Mouse (Mus musculus) gastrocnemius, postnatal 25 days (tissue): Measurements from ENCODE around the gene Pi4k2a. TPM values are rescaled to one million over a fixed set of nuclear protein-coding genes. Genes with fewer than 3 reads are reported as not detected.
"Not testable (repeated sequence)": the region's sequence is repeated elsewhere in the genome, so short reads cannot be mapped to it uniquely, and the experiment has no call there.

Experiments
- DNase-seq: peaks from one replicate; pipeline ENCODE4 v3.0.0; 2022
- total RNA-seq, 2 experiments: library from RNA; stranded (reverse); gene quantifications; 1 replicate in 1 of 2; 2 replicates in 1 of 2; pipeline ENCODE4 v1.2.3; 2021

The Pi4k2a gene
- total RNA-seq, 2 experiments from 2014 or later, result 10.4 to 12.2 TPM

DNA sequence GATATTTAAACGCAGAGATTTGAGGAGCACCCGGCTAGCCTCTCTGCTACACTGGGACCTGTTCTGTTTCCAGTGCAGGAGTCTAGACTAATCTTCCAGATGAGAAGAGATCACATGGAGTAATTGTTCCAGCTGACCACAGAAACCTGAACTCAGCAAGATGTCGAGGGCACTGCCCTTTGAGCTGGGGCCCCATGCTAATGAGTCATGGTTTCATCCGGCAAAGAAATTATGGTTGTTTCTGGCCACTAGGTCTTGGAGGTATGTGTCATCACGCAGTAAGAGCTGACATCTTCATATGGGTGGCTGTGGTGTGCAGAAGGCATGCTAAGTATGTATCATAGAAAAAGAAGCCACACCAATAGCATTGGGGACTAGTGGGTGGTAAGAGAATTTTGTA is 10.3 kb upstream of the Pi4k2a start:
- DNase-seq, result no peak

DNA sequence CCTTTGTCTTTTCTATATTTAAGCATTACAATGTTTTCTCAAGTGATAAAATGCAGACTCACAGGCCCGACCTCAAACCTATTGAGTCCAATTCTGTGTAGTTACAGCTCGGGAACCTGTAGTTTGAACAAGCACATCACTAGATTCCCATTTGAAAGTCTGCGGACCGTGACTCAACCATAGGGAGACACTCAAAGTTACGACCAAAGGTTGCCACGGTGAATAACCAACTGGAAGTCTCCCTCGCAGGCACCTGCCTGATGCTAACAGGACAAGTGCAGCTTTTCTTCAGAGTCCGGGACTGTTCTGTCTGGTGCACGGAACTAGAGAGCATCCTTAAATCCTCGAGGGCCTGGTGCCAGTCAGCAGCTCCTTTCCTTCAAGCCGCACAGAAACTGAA is 9.8 kb upstream of the Pi4k2a start:
- no peak for DNase-seq

DNA sequence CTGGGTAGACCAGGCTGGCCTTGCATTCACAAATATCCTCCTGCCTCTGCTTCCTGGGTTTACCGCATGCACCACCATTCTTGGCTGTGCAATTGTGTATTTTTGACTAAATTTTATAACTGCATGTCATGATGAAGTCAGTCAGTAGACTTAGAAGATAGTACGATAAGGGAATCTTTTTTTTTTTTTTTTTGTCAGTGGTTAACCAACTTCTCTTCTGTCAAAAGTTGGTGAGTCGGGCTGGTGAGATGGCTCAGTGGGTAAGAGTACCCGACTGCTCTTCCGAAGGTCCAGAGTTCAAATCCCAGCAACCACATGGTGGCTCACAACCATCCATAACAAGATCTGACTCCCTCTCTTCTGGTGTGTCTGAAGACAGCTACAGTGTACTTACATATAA is 8.7 kb upstream of the Pi4k2a start:
- not testable (repeated sequence) for DNase-seq

DNA sequence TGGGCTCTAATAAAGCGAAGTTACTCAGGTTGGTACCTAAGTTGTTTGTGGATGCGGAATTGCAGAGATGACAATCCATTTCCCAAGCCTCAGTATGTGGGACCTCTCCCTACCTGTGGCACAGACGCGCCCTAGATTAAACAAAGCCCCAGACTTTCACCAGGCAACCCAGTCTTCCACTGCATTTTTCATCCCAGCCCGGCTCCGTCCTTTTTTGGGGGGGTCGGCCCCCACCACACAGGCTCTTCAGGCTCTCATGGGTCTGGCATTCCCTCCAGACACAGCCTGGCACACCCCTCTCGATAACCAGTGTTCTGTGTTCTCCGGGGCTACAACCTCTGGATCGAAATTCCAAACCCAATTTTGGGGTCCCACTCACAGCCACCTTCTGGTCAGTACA is 4.6 kb upstream of the Pi4k2a start:
- DNase-seq, result no peak

DNA sequence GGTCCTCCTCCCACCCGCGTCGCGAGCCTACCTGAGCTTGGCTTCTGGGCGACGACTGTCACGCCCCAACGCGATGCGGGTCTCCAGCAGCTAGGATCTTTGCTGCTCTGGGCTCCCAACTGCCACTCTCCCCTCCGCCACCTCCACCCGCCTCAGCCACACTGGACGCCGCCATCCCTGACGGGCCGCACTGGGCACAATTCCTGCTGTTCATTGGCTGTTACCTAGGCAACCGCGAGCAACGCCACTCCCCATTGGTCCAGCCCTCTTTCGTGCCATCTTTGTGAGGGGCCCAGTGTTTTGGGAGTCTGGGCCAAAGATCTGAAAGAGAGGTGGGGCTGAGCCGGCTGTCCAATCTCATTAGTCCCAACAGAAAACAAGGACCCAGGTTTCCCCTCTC is 4.1 kb upstream of the Pi4k2a start, which contains the start of gene Morn4:
TSS of gene Morn4 (minus strand) at position 192 of the 400 bp plus-strand sequence.
- DNase-seq, result peak; percentile 65

DNA sequence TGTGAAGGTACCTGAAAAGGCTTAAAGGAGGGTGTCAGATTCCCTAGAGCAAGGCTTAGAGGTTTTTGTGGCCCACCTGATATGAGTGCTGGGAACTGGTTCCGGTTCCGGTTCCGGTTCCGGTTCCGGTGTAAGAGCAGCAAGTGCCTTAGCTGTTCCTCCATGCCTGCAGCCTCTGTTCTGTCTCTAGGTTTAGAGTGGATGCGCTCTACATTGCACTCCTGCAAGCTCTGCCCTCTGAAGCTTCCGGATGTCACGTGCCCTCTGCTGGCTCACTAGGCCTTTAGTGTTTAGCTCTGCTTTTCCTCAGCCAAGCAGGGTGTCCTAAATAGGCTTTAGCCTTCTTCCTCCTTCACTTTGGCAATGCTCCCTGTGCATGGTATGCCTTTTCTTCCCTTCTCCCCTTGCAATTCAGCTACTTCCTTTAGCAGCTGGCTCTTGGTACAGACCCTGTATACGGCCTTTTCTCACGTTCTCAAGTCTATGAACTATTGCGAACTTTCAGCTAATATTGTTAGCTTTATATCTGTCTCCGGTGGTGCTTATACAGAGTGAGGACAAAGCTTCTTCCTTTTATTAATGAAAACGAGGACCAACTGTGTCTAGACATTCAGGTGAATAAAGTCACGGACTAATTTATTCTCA is 1.0 kb upstream of the Pi4k2a start:
- DNase-seq, result peak; percentile 54

DNA sequence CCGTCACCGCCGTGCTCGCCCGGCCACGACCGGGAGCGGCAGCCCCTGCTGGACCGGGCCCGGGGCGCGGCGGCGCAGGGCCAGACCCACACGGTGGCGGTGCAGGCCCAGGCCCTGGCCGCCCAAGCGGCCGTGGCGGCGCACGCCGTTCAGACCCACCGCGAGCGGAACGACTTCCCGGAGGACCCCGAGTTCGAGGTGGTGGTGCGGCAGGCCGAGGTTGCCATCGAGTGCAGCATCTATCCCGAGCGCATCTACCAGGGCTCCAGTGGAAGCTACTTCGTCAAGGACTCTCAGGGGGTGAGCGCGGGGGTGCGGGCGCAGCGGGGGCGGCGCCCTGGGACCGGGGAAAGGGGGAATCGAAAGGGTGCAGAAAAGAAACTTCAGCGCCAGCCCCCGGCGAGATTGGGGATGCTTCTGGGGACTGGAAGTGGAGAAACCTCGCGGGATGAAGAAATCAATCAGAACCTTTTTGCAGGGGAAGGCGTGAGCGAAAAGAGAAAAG is 419 bp downstream of the Pi4k2a start:
- no peak for DNase-seq

DNA sequence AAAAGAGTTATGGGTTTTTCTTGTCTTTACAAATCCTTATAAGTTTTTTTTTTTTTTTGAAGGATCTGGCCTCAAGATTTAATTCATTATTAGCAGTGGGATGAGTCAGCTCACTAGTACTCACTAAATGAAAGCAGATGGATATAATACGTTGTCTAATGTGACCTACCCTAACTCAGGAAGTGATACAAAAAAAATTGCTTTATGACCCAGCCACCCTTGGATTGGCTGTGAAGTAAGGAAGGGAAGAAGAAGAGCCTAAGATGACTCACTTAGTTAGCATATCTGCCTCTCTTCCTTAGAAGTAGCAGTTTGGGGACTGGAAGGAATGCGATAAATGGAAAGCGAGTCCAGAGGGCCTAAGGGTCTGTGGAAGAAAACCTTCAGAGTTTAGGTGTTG is 9.1 kb downstream of the Pi4k2a start:
- no peak for DNase-seq

DNA sequence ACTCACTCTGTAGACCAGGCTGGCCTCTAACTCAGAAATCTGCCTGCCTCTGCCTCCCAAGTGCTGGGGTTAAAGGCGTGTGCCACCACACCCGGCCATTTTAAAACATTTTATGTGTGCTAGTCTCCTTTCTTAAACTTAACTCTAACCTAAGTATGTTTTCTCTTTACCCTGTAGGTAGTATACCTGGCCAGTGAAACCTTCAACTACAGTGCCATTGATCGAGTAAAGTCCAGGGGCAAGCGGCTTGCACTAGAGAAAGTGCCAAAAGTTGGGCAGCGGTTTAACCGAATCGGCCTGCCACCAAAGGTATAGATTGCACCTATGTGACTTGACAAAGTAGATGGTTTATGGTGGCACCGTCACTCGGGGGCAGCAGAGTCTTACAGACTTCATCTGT is 14.4 kb downstream of the Pi4k2a start:
- DNase-seq, result no peak

DNA sequence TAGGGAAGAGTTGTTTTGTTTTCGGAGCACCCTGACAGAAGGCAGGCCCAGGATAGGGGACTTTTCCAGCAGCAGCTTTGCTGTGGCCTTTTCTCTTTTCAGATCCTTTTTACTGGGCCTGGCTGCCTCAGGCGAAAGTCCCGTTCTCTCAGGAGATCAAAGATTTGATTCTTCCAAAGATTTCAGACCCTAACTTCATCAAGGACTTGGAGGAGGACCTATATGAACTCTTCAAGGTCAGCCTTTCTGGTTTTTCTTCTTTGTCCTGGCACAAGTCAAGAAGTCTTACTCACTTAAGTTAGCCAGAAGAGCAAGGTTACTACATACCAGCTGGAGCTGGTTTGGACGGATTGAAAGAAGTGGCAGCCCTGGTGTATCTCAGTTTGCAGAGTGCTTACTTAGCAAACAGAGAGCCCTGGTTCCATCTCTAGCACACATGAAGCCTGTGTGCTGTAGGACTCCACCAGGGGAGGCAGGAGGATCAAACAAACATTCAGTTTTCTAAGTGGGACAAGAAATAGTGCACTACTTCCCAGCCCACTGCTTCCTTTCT is 25.6 kb downstream of the Pi4k2a start:
- DNase-seq, result no peak

DNA sequence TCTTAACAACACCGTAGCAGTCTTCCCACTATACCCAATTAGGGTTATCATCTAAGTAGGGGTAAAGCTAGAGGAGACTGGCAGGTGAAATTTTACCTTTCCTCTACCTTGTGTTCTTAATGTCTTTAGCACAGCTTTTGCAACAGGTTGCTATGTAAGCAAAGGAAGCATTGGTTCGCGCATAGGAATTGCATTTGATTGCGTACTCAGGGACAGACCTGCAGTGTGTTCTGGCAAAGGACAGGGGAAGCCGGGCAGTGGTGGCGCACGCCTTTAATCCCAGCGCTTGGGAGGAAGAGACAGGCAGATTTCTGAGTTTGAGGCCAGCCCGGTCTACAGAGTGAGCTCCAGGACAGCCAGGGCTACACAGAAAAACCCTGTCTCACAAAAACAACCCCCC is 27.9 kb downstream of the Pi4k2a start:
- DNase-seq, result no peak

DNA sequence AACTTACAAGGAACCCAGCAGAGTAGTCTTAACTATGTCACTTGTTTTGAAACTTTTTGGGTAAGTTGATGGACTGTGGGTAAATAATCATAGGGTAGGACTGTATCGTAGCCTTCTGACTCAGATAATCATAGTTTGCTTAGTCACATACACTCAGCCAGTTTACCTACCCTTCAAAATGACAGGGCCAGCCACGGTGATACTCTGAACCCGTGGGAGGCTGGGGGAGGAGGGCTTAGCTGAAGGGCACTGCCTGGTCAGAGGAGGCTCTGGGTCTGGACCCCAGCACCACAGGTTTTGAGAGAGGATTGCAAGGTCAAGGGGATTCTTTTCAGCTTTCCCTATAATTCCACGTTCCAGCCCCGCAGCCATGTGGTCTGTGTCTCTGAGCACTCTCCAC is 28.3 kb downstream of the Pi4k2a start:
- DNase-seq, result no peak

DNA sequence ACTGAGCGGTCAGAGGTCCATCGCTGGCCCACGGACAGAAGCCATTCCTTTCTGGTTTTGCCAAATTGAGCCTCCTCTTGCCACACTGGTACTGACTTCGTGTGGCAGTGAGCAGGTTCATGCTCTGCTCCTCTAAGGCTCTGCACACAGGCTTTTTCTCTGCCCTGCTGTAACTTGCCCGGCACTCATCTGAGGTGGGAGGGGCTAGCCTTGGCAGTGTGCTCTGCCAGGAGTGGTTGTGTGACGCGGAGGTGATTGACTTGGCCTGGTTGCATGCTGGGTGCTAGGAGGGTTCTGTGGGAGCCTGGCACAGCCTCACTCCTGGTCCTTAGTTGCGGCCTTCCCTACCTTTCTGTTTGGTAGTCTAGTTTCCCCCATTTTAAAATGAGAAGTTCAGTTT is 30.2 kb downstream of the Pi4k2a start:
- no peak for DNase-seq

DNA sequence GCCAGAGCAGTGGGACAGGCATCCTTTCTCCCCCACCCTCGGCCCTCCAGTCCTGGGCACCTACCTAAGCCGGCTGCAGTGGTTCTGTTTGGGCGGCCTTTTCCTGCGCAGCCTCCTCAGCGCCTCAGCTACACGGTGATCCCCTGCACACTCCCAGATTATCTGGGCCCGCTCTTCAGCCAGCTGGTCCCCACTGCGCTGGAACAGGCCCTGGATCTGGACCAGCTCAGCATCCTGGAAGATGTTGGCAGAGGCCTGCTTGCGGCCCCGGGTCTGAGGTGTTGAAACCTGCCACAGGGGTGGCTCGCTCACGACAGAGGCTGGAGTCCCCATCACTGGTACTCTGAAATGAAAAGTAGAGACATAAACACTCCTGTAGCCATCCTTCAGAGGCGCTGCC is 34.4 kb downstream of the Pi4k2a start:
- DNase-seq, result no peak

DNA sequence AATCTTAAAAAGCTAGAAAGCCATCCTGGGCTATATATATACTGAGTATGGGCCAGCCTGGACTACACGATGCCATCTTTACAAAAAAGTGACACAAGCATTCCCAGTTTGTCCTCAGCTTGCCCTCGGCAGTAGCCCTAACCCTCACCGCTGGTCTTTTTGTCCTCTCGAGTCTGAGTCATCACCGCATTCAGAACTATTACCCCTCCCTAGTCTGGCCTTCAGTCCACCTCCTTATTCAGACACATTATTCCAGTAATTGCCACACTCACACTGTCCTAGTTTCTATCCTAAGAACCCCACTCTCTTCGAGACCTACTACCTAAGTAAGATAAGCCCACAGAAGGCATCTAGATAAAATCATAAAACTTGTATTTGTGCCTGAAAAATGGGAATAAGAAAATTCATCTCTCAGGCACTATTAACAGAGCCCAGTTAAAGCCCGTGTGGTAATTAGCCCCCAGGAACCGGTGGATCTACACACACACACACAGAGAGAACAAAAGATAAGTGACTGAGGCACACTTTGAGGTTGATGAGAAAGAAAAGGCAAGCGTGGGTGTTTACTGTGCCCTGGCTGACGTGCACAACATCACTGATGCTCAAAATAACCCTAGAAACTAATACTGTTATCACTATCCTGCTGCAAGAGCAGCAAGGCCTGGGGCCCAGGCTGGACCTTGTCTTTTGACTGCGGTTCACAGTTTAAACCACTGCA is 35.4 kb downstream of the Pi4k2a start:
- no peak for DNase-seq

DNA sequence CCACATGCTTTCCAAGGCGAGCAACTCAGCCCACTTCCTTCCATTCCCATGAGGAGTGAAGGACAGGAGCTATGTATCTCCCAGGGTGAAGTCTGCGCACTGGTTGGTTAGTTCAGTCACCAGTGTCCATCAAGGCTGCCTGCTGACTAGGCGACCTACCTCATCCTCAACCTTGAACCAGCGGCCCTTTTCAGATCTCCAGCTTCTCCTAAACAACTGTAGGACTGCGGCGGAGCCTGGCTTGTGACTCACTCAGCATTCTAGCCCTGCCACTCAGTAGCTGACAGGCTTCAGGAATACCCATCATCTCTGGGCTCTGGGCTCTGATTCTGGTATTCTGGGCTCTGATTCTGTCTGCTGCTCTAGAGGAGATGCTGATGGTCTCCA is 35.9 kb downstream of the Pi4k2a start:
- no peak for DNase-seq

DNA sequence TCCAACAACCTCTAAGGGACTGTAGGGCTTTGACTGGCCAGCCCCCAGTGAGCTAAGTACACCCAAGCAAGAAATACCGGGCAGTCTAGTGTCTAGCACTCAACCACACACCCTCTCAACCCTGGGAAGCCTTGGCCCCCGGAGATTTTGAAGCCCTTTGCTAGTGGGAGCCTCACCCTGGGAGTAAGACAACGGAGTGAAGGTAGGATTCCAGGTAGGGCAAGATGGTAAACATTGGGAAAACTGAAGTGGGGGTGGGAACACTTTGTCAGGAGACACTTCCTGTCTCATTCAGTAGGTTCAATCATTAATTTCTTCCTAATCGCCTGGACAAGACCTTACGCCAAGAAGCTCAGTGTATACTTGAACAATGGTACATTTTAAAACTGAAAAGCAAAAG is 36.8 kb downstream of the Pi4k2a start:
- DNase-seq, result no peak

DNA sequence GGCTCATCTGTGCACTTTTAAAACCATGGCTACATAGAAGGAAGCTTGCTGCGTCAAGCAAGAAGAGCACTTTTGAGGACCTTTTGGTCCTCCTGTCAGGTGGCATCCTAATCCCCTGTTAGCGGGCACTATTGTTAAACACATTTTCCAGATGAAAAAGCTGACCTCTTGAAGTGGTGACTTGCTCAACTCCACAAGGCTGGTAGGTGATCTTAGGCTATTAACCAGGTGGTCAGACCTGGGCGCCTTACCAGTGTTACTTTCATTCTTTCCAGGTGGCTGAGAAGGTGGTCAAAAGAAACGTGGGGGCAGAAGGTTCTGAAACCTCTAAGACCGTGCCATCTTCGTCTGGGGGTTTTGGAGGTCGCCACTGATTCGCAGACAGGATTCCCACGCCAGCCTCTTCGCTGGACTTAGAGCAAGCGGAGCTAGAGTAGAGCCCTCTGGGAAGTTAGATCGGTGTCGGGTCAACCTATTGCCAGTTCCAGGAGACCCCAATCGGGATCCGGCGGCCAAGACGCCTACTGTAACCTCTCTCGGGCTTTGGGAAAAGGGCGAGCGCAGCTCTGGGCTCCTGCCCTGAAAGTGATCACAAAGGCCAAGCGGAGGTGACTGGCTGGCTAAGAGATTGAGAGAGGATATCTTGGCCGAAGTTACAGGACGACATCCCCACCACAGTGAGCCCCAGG is 37.9 kb downstream of the Pi4k2a start:
- no peak for DNase-seq

DNA sequence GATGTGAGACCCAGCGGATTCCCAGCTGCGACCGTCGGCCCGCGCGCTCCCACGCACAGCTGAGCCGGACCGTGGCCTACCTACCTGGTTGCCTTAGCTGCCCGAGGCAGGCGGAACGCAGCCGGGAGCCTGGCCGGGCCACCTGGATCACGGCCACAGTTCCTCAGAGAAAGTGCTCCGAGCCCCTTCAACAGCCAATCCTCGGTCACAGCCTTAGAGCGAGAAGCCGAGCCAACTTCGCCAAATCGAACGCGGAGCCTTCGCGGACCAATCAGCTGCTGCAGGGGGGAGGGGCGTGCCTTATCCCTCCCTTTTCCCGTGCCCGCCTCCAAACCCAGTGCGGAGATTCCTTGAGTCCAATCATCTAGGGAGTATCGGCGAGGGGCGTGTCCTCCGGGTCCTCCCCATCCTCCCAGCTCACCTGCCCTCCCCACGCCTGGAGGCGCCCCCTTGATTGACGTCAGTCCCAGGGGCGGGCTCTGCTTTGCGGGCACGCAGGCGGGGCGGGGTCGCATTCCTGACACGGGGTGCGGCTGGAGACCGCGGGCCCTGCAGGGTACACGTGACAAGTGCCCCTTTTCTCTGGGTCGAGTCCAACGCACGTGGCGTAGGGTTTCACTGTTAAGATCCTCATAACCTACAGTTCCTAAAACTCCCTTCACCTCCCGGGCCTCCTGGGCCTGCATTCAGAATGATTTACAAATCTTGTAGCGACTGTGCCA is 38.7 kb downstream of the Pi4k2a start, which contains the start of gene Avpi1:
TSS of gene Avpi1 (minus strand) at position 273 of the 722 bp plus-strand sequence.
- DNase-seq, result peak; percentile 99

DNA sequence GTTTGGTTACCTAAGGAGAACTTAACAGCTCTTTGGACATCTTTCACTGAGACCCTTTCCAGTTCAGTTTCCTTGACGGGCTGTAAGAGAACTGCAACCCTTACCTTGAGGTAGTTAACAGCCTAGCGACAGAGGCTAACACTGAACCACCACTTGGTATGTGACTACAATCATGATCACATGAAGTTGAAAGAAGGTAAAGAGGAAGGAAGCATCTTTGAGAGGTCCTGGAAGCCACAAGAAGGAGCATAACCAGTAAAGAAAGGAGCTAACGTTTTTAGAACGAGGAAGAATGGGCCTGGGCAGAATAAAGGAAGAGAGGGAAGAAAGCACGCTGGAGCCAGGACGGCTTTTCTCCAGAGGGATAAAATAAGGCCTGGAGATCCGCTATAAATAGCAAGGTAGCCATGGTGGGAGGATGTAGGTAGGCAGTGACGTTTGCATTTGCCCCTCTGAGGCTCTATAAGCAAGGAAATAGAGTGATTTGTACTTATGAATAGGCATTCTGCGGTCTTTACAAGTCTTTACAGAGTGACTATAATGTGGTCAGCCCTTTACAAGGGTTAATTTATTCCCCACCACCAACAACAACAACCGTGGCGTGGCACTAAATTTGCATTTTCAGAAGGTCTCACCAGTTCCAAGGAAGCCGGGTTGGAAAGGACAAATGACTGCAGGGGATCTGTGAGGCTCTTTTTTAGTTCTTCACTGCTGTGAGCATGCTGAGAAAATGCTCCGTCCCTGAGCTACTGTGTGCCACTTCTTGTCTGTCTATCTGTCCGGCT is 39.4 kb downstream of the Pi4k2a start:
- no peak for DNase-seq

DNA sequence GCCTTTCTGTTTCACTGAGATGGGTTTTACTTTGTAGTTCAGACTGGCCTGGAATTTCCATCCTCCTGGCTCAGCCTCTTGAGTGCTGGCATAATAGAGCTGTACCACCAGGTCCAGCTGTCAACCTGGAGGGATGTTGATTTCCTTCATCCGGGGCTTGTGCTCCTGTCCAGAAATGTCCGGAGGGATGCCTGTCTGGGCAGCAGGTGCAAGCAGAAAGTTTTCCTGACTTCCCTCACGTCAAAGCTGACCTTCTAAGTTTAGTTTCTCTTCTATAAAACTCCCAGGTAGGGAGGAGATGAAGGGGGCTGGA is 40.0 kb downstream of the Pi4k2a start:
- no peak for DNase-seq

DNA sequence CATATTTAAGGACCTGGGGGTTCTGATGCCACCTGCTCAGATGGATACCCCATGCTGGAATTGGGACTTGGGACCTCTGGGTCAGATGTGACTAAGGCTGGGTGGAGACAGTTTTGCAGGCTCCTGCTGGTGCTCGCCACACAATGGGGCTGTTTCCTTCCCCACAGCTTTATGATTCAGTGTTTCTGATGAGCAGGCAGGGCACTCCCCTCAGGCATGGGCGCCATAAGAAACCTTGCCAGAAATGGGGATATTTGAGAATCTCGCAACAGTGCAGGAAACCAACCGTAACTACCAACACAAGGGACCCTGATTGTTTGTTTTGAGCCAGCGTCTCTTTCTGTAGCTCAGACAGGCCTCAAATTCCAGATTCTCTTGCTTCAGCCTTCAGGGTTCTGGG is 40.8 kb downstream of the Pi4k2a start:
- DNase-seq, result no peak
